In the genomic region with DNA sequence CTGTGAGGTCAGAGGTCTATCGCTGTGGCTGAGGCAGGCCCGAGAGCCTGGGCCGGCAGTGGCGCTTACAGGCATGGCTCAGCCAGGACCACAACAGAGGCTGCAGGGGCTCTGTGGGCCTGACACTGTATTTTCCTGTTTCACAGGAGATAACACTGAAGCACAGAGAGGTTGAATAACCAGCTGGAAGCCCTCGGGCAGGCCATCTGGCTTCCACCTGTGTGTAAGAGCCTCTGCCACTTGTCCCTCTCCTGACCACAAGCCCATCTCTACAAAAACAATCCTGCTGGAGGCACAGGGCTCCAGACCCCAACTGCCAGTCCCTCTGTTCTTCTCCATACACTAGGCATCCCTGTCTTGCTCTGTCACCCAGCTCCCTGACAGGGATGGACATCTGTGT, we compare ENCODE assay signal across 29 mouse cellular contexts. TPM values are rescaled to one million over a fixed set of nuclear protein-coding genes. Genes with fewer than 3 reads are reported as not detected.
DNase-seq lines count a peak whose midpoint lies in the region; ATAC-seq lines count a peak whose summit lies in the region.
"Had no signal": no experiment of that assay in that cellular context is flagged by ENCODE, and none has a peak within 500 bp of the region (broad histone marks: within the 10 kb centered on the region; RNA-seq: fewer than 3 reads in every experiment).

No protein-coding gene starts in this region.

- H3K9me3 ChIP-seq in heart, embryonic 15.5 days (replicated peaks), result no peaks in the 10 kb centered on the region
- H3K9me3 ChIP-seq: embryonic facial prominence, embryonic 13.5 days; heart, embryonic 12.5 days; hindbrain, embryonic 10.5 days; intestine, embryonic 15.5 days; liver, embryonic 12.5 days; megakaryocyte, embryonic 14.5 days; midbrain, embryonic 12.5 days; neural tube, embryonic 15.5 days had no signal

- H3K9ac ChIP-seq in heart, embryonic 15.5 days, result no peak overlapping the region
- H3K9ac ChIP-seq: embryonic facial prominence, embryonic 13.5 days; heart, embryonic 12.5 days; intestine, embryonic 15.5 days; liver, embryonic 12.5 days; liver, postnatal 0 days; midbrain, embryonic 12.5 days; neural tube, embryonic 15.5 days had no signal

- no peaks in the 10 kb centered on the region for H3K27me3 ChIP-seq in heart, embryonic 15.5 days
- H3K27me3 ChIP-seq: embryonic facial prominence, embryonic 13.5 days; heart, embryonic 12.5 days; intestine, embryonic 15.5 days; liver, embryonic 12.5 days; midbrain, embryonic 12.5 days; neural tube, embryonic 15.5 days had no signal

- peaks cover 11% of the 10 kb centered on the region for H3K4me1 ChIP-seq in heart, embryonic 15.5 days (replicated peaks)
- H3K4me1 ChIP-seq: midbrain, embryonic 12.5 days; neural tube, embryonic 15.5 days had no signal

- H3K4me3 ChIP-seq in heart, embryonic 15.5 days, result no peak overlapping the region
- H3K4me3 ChIP-seq: embryonic facial prominence, embryonic 13.5 days; heart, embryonic 12.5 days; hindbrain, embryonic 10.5 days; intestine, embryonic 15.5 days; layer of hippocampus, adult 2 months; left cerebral cortex, adult 2 months; liver, embryonic 12.5 days; megakaryocyte, embryonic 14.5 days; midbrain, embryonic 12.5 days; neural tube, embryonic 15.5 days had no signal

- H3K4me2 ChIP-seq in heart, embryonic 15.5 days, result no peak overlapping the region
- H3K4me2 ChIP-seq: embryonic facial prominence, embryonic 13.5 days; heart, embryonic 12.5 days; intestine, embryonic 15.5 days; liver, embryonic 12.5 days; midbrain, embryonic 12.5 days; neural tube, embryonic 15.5 days had no signal

- WGBS in heart, embryonic 15.5 days, result 67% methylated on average over 5 of the region's 5 CpGs

- H3K36me3 ChIP-seq in heart, embryonic 15.5 days, result peaks cover 25% of the 10 kb centered on the region; the same call in 1 of the 2 replicates
- H3K36me3 ChIP-seq: neural tube, embryonic 15.5 days had no signal

- ATAC-seq in heart, embryonic 15.5 days (replicated peaks; ENCODE audit: insufficient number of reproducible peaks, insufficient read depth, low FRiP score, low read depth), result 0 out of 2 replicates have a peak, but pooled peaks have one; percentile 3
- ATAC-seq: activated CD4-positive, CD25-positive, alpha-beta regulatory T cell, adult 4 months; hindbrain, postnatal 0 days; intestine, embryonic 15.5 days; liver, embryonic 12.5 days; liver, postnatal 0 days had no signal

- no peak overlapping the region for H3K27ac ChIP-seq in heart, embryonic 15.5 days
- H3K27ac ChIP-seq: embryonic facial prominence, embryonic 13.5 days; hindbrain, embryonic 10.5 days; hindbrain, postnatal 0 days; intestine, embryonic 15.5 days; layer of hippocampus, adult 2 months; left cerebral cortex, adult 2 months; liver, embryonic 12.5 days; midbrain, embryonic 12.5 days; neural tube, embryonic 15.5 days had no signal

- DNase-seq in cerebellum, adult 11 months, result peak; percentile 24
- no peak for DNase-seq in cerebellum, postnatal 4 days (ENCODE audit: low spot score in 2 of 2)
- no peak for DNase-seq in heart, adult 8-10 months (ENCODE audit: low spot score)
- peak; percentile 48 for DNase-seq in cerebellum, adult 9-10 months
- peak; percentile 37 to 43 for DNase-seq in cerebellum, postnatal 36 days
- DNase-seq in urinary bladder, adult 2 months (ENCODE audit: low spot score), result no peak
- DNase-seq: adrenal gland, adult 2 months; gastrocnemius, postnatal 14 days; heart, postnatal 14 days; kidney, adult 2 months; kidney, postnatal 36 days; liver, postnatal 0 days; lung, postnatal 4 days; retina, postnatal 1 day; right cerebral cortex, postnatal 14 days; thymus, postnatal 4 days had no signal

RNA-seq across cellular contexts. Expression of gene Ppp6r3, which starts 54.9 kb away (rescaled TPM):
- 41.3 and 46.5 TPM in 2 replicates for polyA plus RNA-seq in heart, embryonic 15.5 days (2015; fragmentation: Nextera tagmentation; extraction: Ambion mirVana)
- total RNA-seq in heart, adult 8-10 months (2022), result 10 to 100 TPM; 67.3 to 84.8 (median 74.2) TPM
- polyA plus RNA-seq in urinary bladder, adult 2 months (2012; rRNA removed), result 46.7 and 53.7 TPM in 2 replicates

RNA-seq across cellular contexts. Expression of gene Lrp5, which starts 55.9 kb away (rescaled TPM):
- 3.0 and 4.3 TPM in 2 replicates for polyA plus RNA-seq in heart, embryonic 15.5 days (2015; fragmentation: Nextera tagmentation; extraction: Ambion mirVana)
- total RNA-seq in heart, adult 8-10 months (2022), result 10 to 100 TPM; 48.9 to 52.9 (median 50.7) TPM
- polyA plus RNA-seq in urinary bladder, adult 2 months (2012; rRNA removed), result 7.3 and 18.1 TPM in 2 replicates

Comparison
In these comparisons a context has a peak if more than half of its experiments do, and no peak if none do; other contexts are left out.
1. DNase-seq: peak in cerebellum, adult 11 months (single experiment), cerebellum, adult 9-10 months (single experiment) and cerebellum, postnatal 36 days (2 of 2); none in cerebellum, postnatal 4 days (0 of 2), heart, adult 8-10 months (single experiment) and urinary bladder, adult 2 months (single experiment).